Mouse (Mus musculus) thymus, adult 2 months (tissue): Measurements from ENCODE around the gene Plk3.

Source experiments
- CTCF ChIP-seq: fragments of 200-500 bp; IDR thresholded peaks from 2 replicates; pipeline ENCODE4 v1.5.1; 2012; ENCODE audit warnings: mild to moderate bottlenecking, control low read depth, low read length, moderate library complexity, borderline replicate concordance; ENCODE audit not compliant: control insufficient read depth, poor library complexity, insufficient read depth; ENCODE audit errors: extremely low read depth
- POLR2A ChIP-seq: fragments of 200-500 bp; IDR thresholded peaks from 2 replicates; pipeline ENCODE4 v1.6.1; 2012; ENCODE audit warnings: mild to moderate bottlenecking, low read length, control low read depth, moderate library complexity; ENCODE audit not compliant: control insufficient read depth, poor library complexity, insufficient read depth; ENCODE audit errors: extremely low read depth

- TF ChIP-seq POLR2A (no peak), CTCF (no peak)
Observed at GRCm38 (mm10) chr4:117150212-117150733, 16.5 kb upstream of the Plk3 start.
